ENCODE assay signal across 22 mouse cellular contexts in the genomic region with DNA sequence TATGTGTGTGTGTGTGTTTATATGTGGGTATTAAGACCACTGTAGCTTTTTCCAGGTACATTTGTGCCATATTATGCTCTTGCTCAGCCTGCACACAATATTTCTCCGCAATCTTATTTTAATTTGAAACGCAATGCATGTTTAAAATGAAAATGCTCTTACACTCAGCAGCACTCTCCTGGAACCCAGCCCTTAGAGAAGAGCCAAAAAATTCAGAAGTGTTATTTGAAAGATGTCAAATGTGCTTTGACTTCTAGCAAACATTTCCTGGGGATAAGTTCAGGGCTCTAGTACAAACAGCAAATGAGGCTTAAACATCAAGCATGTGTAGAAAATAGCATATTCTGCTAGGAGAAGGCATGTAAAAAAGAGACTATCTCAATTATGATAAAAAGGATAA. TPM values are rescaled to one million over a fixed set of nuclear protein-coding genes. Genes with fewer than 3 reads are reported as not detected.
DNase-seq lines count a peak whose midpoint lies in the region; ATAC-seq and TF ChIP-seq lines count a peak whose summit lies in the region.
"Had no signal": no experiment of that assay in that cellular context is flagged by ENCODE, and none has a peak within 500 bp of the region (broad histone marks: within the 10 kb centered on the region; RNA-seq: fewer than 3 reads in every experiment).

No protein-coding gene starts in this region.

- H3K9ac ChIP-seq in forebrain, postnatal 0 days: no peak overlapping the region
- H3K9ac ChIP-seq in forebrain, embryonic 13.5 days: no peak overlapping the region
- no peak overlapping the region for H3K9ac ChIP-seq in lung, embryonic 15.5 days
- H3K9ac ChIP-seq: heart, embryonic 13.5 days; hindbrain, embryonic 12.5 days; hindbrain, embryonic 15.5 days had no signal

- H3K4me3 ChIP-seq in forebrain, postnatal 0 days (ENCODE audit: low read depth, low read length): no peak overlapping the region
- H3K4me3 ChIP-seq in forebrain, embryonic 13.5 days: no peak overlapping the region
- H3K4me3 ChIP-seq in lung, embryonic 15.5 days: no peak overlapping the region
- H3K4me3 ChIP-seq: forebrain, embryonic 10.5 days; heart, adult 2 months; heart, embryonic 10.5 days; heart, embryonic 13.5 days; hindbrain, embryonic 12.5 days; hindbrain, embryonic 15.5 days had no signal

- H3K4me1 ChIP-seq in forebrain, postnatal 0 days (ENCODE audit: insufficient read depth): no peaks in the 10 kb centered on the region
- H3K4me1 ChIP-seq in forebrain, embryonic 13.5 days: no peaks in the 10 kb centered on the region
- peaks cover 39% of the 10 kb centered on the region for H3K4me1 ChIP-seq in lung, embryonic 15.5 days
- H3K4me1 ChIP-seq: forebrain, embryonic 10.5 days; heart, embryonic 10.5 days; heart, embryonic 13.5 days; hindbrain, embryonic 12.5 days; hindbrain, embryonic 15.5 days had no signal

- no peak for ATAC-seq in forebrain, postnatal 0 days
- ATAC-seq in forebrain, embryonic 13.5 days: no peak
- peak; percentile 66; the same call in 1 of the 2 replicates for ATAC-seq in lung, embryonic 15.5 days (ENCODE audit: borderline replicate concordance, extremely low read depth, low FRiP score, low TSS enrichment)
- ATAC-seq: activated CD4-positive, CD25-positive, alpha-beta regulatory T cell, adult 4 months; forebrain, embryonic 14.5 days had no signal

- H3K36me3 ChIP-seq in forebrain, postnatal 0 days (ENCODE audit: insufficient read depth): no peaks in the 10 kb centered on the region
- H3K36me3 ChIP-seq in forebrain, embryonic 13.5 days (ENCODE audit: poor library complexity, severe bottlenecking): no peaks in the 10 kb centered on the region
- no peaks in the 10 kb centered on the region for H3K36me3 ChIP-seq in lung, embryonic 15.5 days
- H3K36me3 ChIP-seq: forebrain, embryonic 10.5 days; heart, embryonic 10.5 days; heart, embryonic 13.5 days; hindbrain, embryonic 12.5 days; hindbrain, embryonic 15.5 days had no signal

- WGBS in forebrain, postnatal 0 days: 66% methylated on average over 2 of the region's 2 CpGs
- 94% methylated on average over 2 of the region's 2 CpGs for WGBS in forebrain, embryonic 13.5 days
- WGBS in lung, embryonic 15.5 days: 41% methylated on average over 2 of the region's 2 CpGs

- peak; percentile 30 for DNase-seq in forebrain, postnatal 0 days
- DNase-seq in lung, adult 18-20 months: no peak
- peak; percentile 63 for DNase-seq in lung, postnatal 10 days
- DNase-seq in lung, postnatal 25 days (ENCODE audit: low spot score): no peak
- DNase-seq: adrenal gland, adult 8-10 months; adrenal gland, postnatal 25 days; cerebellum, adult 18-20 months; cerebellum, adult 9-10 months; cerebellum, postnatal 14 days; gastrocnemius, postnatal 25 days; heart, adult 2 months; heart, postnatal 14 days had no signal

- H3K4me2 ChIP-seq in forebrain, postnatal 0 days (ENCODE audit: low read depth): no peak overlapping the region
- H3K4me2 ChIP-seq in forebrain, embryonic 13.5 days: no peak overlapping the region
- H3K4me2 ChIP-seq in lung, embryonic 15.5 days: 0 out of 2 replicates have a peak overlapping the region, but pooled peaks have one; percentile 9
- H3K4me2 ChIP-seq: heart, embryonic 13.5 days; hindbrain, embryonic 12.5 days; hindbrain, embryonic 15.5 days had no signal

- H3K27ac ChIP-seq in forebrain, postnatal 0 days (ENCODE audit: low read depth, low read length): no peak overlapping the region
- H3K27ac ChIP-seq in forebrain, embryonic 13.5 days: no peak overlapping the region
- H3K27ac ChIP-seq in lung, embryonic 15.5 days: peak overlapping the region; percentile 73
- H3K27ac ChIP-seq: forebrain, embryonic 10.5 days; heart, adult 2 months; heart, embryonic 10.5 days; heart, embryonic 13.5 days; hindbrain, embryonic 12.5 days; hindbrain, embryonic 15.5 days had no signal

- H3K9me3 ChIP-seq in forebrain, postnatal 0 days (ENCODE audit: low read length): no peaks in the 10 kb centered on the region
- no peaks in the 10 kb centered on the region for H3K9me3 ChIP-seq in forebrain, embryonic 13.5 days (replicated peaks)
- no peaks in the 10 kb centered on the region for H3K9me3 ChIP-seq in lung, embryonic 15.5 days
- H3K9me3 ChIP-seq: forebrain, embryonic 10.5 days; heart, embryonic 10.5 days; heart, embryonic 13.5 days; hindbrain, embryonic 12.5 days; hindbrain, embryonic 15.5 days had no signal

- TF ChIP-seq CTCF in forebrain, postnatal 0 days (IDR thresholded peaks at IDR 0.05; ENCODE audit: low read depth): no peak

- no peaks in the 10 kb centered on the region for H3K27me3 ChIP-seq in forebrain, postnatal 0 days (ENCODE audit: insufficient read depth, low read length)
- H3K27me3 ChIP-seq in forebrain, embryonic 13.5 days: no peaks in the 10 kb centered on the region
- H3K27me3 ChIP-seq in lung, embryonic 15.5 days: no peaks in the 10 kb centered on the region
- H3K27me3 ChIP-seq: heart, embryonic 13.5 days; hindbrain, embryonic 12.5 days; hindbrain, embryonic 15.5 days had no signal

RNA-seq across cellular contexts. Expression of gene Thbd, which starts 11.8 kb away (rescaled TPM):
- total RNA-seq in forebrain, postnatal 0 days (2014; rRNA removed): 16.2 and 24.2 TPM in 2 replicates
- 9.6 and 11.1 TPM in 2 replicates for polyA plus RNA-seq in forebrain, postnatal 0 days (2015; fragmentation: Nextera tagmentation; extraction: Ambion mirVana)
- polyA plus RNA-seq in forebrain, embryonic 13.5 days (2015; fragmentation: Nextera tagmentation; extraction: Ambion mirVana): 2.2 and 2.7 TPM in 2 replicates
- polyA plus RNA-seq in lung, embryonic 15.5 days (2015; fragmentation: Nextera tagmentation; extraction: Ambion mirVana): 98.0 and 102 TPM in 2 replicates

RNA-seq across cellular contexts. Expression of gene Cd93, which starts 23.6 kb away (rescaled TPM):
- total RNA-seq in forebrain, postnatal 0 days (2014; rRNA removed): 15.2 and 22.4 TPM in 2 replicates
- 4.0 and 4.5 TPM in 2 replicates for polyA plus RNA-seq in forebrain, postnatal 0 days (2015; fragmentation: Nextera tagmentation; extraction: Ambion mirVana)
- 5.0 and 5.9 TPM in 2 replicates for polyA plus RNA-seq in forebrain, embryonic 13.5 days (2015; fragmentation: Nextera tagmentation; extraction: Ambion mirVana)
- 33.4 and 35.4 TPM in 2 replicates for polyA plus RNA-seq in lung, embryonic 15.5 days (2015; fragmentation: Nextera tagmentation; extraction: Ambion mirVana)

RNA-seq across cellular contexts. Expression of gene Sstr4, which starts 24.6 kb away (rescaled TPM):
- total RNA-seq in forebrain, postnatal 0 days (2014; rRNA removed): 10.7 and 12.1 TPM in 2 replicates
- 1.9 and 2.8 TPM in 2 replicates for polyA plus RNA-seq in forebrain, postnatal 0 days (2015; fragmentation: Nextera tagmentation; extraction: Ambion mirVana)
- polyA plus RNA-seq in forebrain, embryonic 13.5 days (2015; fragmentation: Nextera tagmentation; extraction: Ambion mirVana): 0.60 and 0.80 TPM in 2 replicates
- 2.9 and 3.0 TPM in 2 replicates for polyA plus RNA-seq in lung, embryonic 15.5 days (2015; fragmentation: Nextera tagmentation; extraction: Ambion mirVana)
- total RNA-seq: adrenal gland, postnatal 25 days; hematopoietic stem cell, adult 5-6 weeks had no signal
- polyA plus RNA-seq: activated CD4-positive, CD25-positive, alpha-beta regulatory T cell, adult 4 months had no signal

Comparison
In these comparisons a context has a peak if more than half of its experiments do, and no peak if none do; other contexts are left out.
1. DNase-seq: peak in forebrain, postnatal 0 days (single experiment) and lung, postnatal 10 days (single experiment); none in lung, adult 18-20 months (0 of 2) and lung, postnatal 25 days (single experiment).